Mouse (Mus musculus): ENCODE measurements at regions not wholly inside any gene's neighbourhood (a gene's known extent, or its start where the extent isn't known, plus 50 kb on each side); places are given as distances from the start of the nearest gene placed in this dataset.

DNA sequence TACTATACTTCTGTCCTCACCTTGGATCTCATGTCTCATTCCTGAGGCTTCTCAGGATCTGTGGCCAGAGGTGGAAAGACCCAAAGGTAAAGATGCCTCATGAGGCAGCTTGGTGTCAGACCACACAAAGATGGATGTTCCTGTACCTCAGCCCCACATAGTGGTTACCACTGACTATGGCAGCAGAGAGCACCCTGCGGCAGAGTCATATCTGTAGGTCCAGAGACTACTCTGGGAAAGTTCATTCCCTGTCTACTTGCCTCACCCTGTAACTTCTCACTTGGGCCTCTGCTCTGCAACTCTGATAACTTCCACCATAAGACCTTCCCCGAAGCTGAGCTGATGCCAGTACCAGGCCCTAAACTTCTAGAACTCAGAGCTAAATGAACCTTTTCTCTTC, 91.9 kb upstream of the Klf13 start:
- TF ChIP-seq CTCF (IDR thresholded peaks at IDR 0.05; ENCODE audit: insufficient read depth, low read depth, low read length) (no peak), POLR2A (IDR thresholded peaks at IDR 0.05; ENCODE audit: insufficient read depth, low read depth, low read length) (no peak)

Measured in olfactory bulb, adult 2 months (tissue).